Mouse (Mus musculus): ENCODE measurements around the gene Lsm14a.

- TF ChIP-seq CTCF (IDR thresholded peaks at IDR 0.05; ENCODE audit: extremely low read depth, insufficient read length, insufficient replicate concordance, low read depth, low read length) (no peak), POLR2A (IDR thresholded peaks at IDR 0.05; ENCODE audit: low read depth, low read length) (no peak)
Measured at GRCm38 (mm10) chr7:34327493-34327892, 65.6 kb downstream of the Lsm14a start.
